Mouse (Mus musculus): Measurements from ENCODE around the gene Arrdc2. TPM values are rescaled to one million over a fixed set of nuclear protein-coding genes. Genes with fewer than 3 reads are reported as not detected.

The Arrdc2 gene
- polyA plus RNA-seq, 1 experiment from 2014 or later: 5.5 TPM

GRCm38 (mm10) chr8:70802786-70803510 lies 36.6 kb downstream of the Arrdc2 start:
- H3K27ac ChIP-seq: no peak overlapping the region
- H3K4me3 ChIP-seq: no peak overlapping the region
- peaks cover 21% of the 10 kb centered on the region for H3K4me1 ChIP-seq
- no peaks in the 10 kb centered on the region for H3K36me3 ChIP-seq
- ATAC-seq (ENCODE audit: borderline replicate concordance, extremely low read depth, low FRiP score, low TSS enrichment): no peak
- peak overlapping the region; percentile 94; the same call in 1 of the 2 replicates for H3K4me2 ChIP-seq
- WGBS: 54% methylated on average over 11 of the region's 11 CpGs
- H3K27me3 ChIP-seq: peaks cover 58% of the 10 kb centered on the region
- H3K9ac ChIP-seq: no peak overlapping the region
- H3K9me3 ChIP-seq: no peaks in the 10 kb centered on the region

GRCm38 (mm10) chr8:70801830-70802229 lies 37.7 kb downstream of the Arrdc2 start:
- Histone ChIP-seq H3K36me3 (no peaks in the 10 kb centered on the region), H3K4me3 (no peak overlapping the region), H3K27ac (no peak overlapping the region), H3K4me2 (no peak overlapping the region), H3K9me3 (no peaks in the 10 kb centered on the region), H3K27me3 (peaks cover 62% of the 10 kb centered on the region), H3K4me1 (peaks cover 26% of the 10 kb centered on the region), H3K9ac (no peak overlapping the region)
- ATAC-seq (ENCODE audit: borderline replicate concordance, extremely low read depth, low FRiP score, low TSS enrichment): no peak
- WGBS: 77% methylated on average over 1 of the region's 1 CpGs

GRCm38 (mm10) chr8:70801156-70801555 lies 38.4 kb downstream of the Arrdc2 start:
- H3K27ac ChIP-seq: no peak overlapping the region
- H3K27me3 ChIP-seq: peaks cover 62% of the 10 kb centered on the region
- H3K9me3 ChIP-seq: no peaks in the 10 kb centered on the region
- ATAC-seq (ENCODE audit: borderline replicate concordance, extremely low read depth, low FRiP score, low TSS enrichment): no peak
- H3K4me3 ChIP-seq: no peak overlapping the region
- H3K9ac ChIP-seq: no peak overlapping the region
- H3K4me1 ChIP-seq: peaks cover 32% of the 10 kb centered on the region
- no peak overlapping the region for H3K4me2 ChIP-seq
- H3K36me3 ChIP-seq: no peaks in the 10 kb centered on the region
- 19% methylated on average over 15 of the region's 15 CpGs for WGBS

- 60% methylated on average over 10 of the region's 10 CpGs for WGBS
- H3K9ac ChIP-seq: no peak overlapping the region
- no peak overlapping the region for H3K27ac ChIP-seq
- no peak overlapping the region for H3K4me3 ChIP-seq
- no peak overlapping the region for H3K4me2 ChIP-seq
- peaks cover 62% of the 10 kb centered on the region for H3K27me3 ChIP-seq
- peaks cover 33% of the 10 kb centered on the region for H3K4me1 ChIP-seq
- H3K9me3 ChIP-seq: no peaks in the 10 kb centered on the region
- no peaks in the 10 kb centered on the region for H3K36me3 ChIP-seq
- no peak for ATAC-seq (ENCODE audit: borderline replicate concordance, extremely low read depth, low FRiP score, low TSS enrichment)
Observed at GRCm38 (mm10) chr8:70800648-70801047, 38.9 kb downstream of the Arrdc2 start.

- Histone ChIP-seq H3K27ac (no peak overlapping the region), H3K36me3 (no peaks in the 10 kb centered on the region), H3K4me2 (peak overlapping the region; percentile 95), H3K4me1 (peaks cover 27% of the 10 kb centered on the region), H3K4me3 (peak overlapping the region; percentile 55), H3K9me3 (no peaks in the 10 kb centered on the region), H3K27me3 (peaks cover 66% of the 10 kb centered on the region), H3K9ac (no peak overlapping the region)
- ATAC-seq (ENCODE audit: borderline replicate concordance, extremely low read depth, low FRiP score, low TSS enrichment): no peak
- 11% methylated on average over 15 of the region's 15 CpGs for WGBS
Observed at GRCm38 (mm10) chr8:70798281-70798680, 41.2 kb downstream of the Arrdc2 start.

- WGBS: under 1% methylated on average over 53 of the region's 57 CpGs
- Histone ChIP-seq H3K4me2 (peak overlapping the region; percentile 95), H3K4me1 (peaks cover 36% of the 10 kb centered on the region), H3K4me3 (peak overlapping the region; percentile 55), H3K9ac (peak overlapping the region; percentile 44), H3K27ac (no peak overlapping the region), H3K36me3 (no peaks in the 10 kb centered on the region), H3K27me3 (peaks cover 63% of the 10 kb centered on the region), H3K9me3 (no peaks in the 10 kb centered on the region)
- peak; percentile 85 for ATAC-seq (ENCODE audit: borderline replicate concordance, extremely low read depth, low FRiP score, low TSS enrichment)
Observed at GRCm38 (mm10) chr8:70797081-70798070, 42.1 kb downstream of the Arrdc2 start.

GRCm38 (mm10) chr8:70796403-70797080 lies 43.0 kb downstream of the Arrdc2 start:
- no peak for ATAC-seq (ENCODE audit: borderline replicate concordance, extremely low read depth, low FRiP score, low TSS enrichment)
- H3K27me3 ChIP-seq: peaks cover 55% of the 10 kb centered on the region
- H3K4me3 ChIP-seq: peak overlapping the region; percentile 55
- H3K36me3 ChIP-seq: no peaks in the 10 kb centered on the region
- WGBS: 4% methylated on average over 54 of the region's 54 CpGs
- H3K4me1 ChIP-seq: peaks cover 41% of the 10 kb centered on the region
- H3K4me2 ChIP-seq: peak overlapping the region; percentile 95
- peak overlapping the region; percentile 39; the same call in 1 of the 2 replicates for H3K27ac ChIP-seq
- H3K9me3 ChIP-seq: no peaks in the 10 kb centered on the region
- peak overlapping the region; percentile 56 for H3K9ac ChIP-seq

- ATAC-seq (ENCODE audit: borderline replicate concordance, extremely low read depth, low FRiP score, low TSS enrichment): no peak
- Histone ChIP-seq H3K4me2 (no peak overlapping the region), H3K9me3 (no peaks in the 10 kb centered on the region), H3K27me3 (peaks cover 46% of the 10 kb centered on the region), H3K36me3 (no peaks in the 10 kb centered on the region), H3K9ac (no peak overlapping the region), H3K27ac (no peak overlapping the region), H3K4me3 (no peak overlapping the region), H3K4me1 (peaks cover 52% of the 10 kb centered on the region)
- 86% methylated on average over 2 of the region's 2 CpGs for WGBS
Observed at GRCm38 (mm10) chr8:70795370-70795769, 44.1 kb downstream of the Arrdc2 start.

GRCm38 (mm10) chr8:70794215-70794614 lies 45.3 kb downstream of the Arrdc2 start:
- peaks cover 55% of the 10 kb centered on the region for H3K4me1 ChIP-seq
- H3K36me3 ChIP-seq: 0 out of 2 replicates have a peak, but pooled peaks cover 4% of the 10 kb centered on the region
- H3K4me2 ChIP-seq: no peak overlapping the region
- no peaks in the 10 kb centered on the region for H3K9me3 ChIP-seq
- WGBS: 76% methylated on average over 2 of the region's 2 CpGs
- ATAC-seq (ENCODE audit: borderline replicate concordance, extremely low read depth, low FRiP score, low TSS enrichment): no peak
- no peak overlapping the region for H3K4me3 ChIP-seq
- peaks cover 34% of the 10 kb centered on the region for H3K27me3 ChIP-seq
- no peak overlapping the region for H3K9ac ChIP-seq
- no peak overlapping the region for H3K27ac ChIP-seq

- H3K4me1 ChIP-seq: peaks cover 58% of the 10 kb centered on the region
- peaks cover 8% of the 10 kb centered on the region; the same call in 1 of the 2 replicates for H3K36me3 ChIP-seq
- H3K27ac ChIP-seq: peak overlapping the region; percentile 90
- peaks cover 19% of the 10 kb centered on the region; the same call in 1 of the 2 replicates for H3K27me3 ChIP-seq
- no peaks in the 10 kb centered on the region for H3K9me3 ChIP-seq
- WGBS: under 1% methylated on average over 20 of the region's 20 CpGs
- peak overlapping the region; percentile 86 for H3K4me3 ChIP-seq
- peak; percentile 48 for ATAC-seq (ENCODE audit: borderline replicate concordance, extremely low read depth, low FRiP score, low TSS enrichment)
- H3K4me2 ChIP-seq: peak overlapping the region; percentile 93
- peak overlapping the region; percentile 98; the same call in 1 of the 2 replicates for H3K9ac ChIP-seq
Observed at GRCm38 (mm10) chr8:70792700-70793099, 46.8 kb downstream of the Arrdc2 start.

- peaks cover 56% of the 10 kb centered on the region for H3K4me1 ChIP-seq
- ATAC-seq (ENCODE audit: borderline replicate concordance, extremely low read depth, low FRiP score, low TSS enrichment): peak; percentile 80
- WGBS: 2% methylated on average over 58 of the region's 58 CpGs
- no peaks in the 10 kb centered on the region for H3K9me3 ChIP-seq
- peak overlapping the region; percentile 86 for H3K4me3 ChIP-seq
- H3K27ac ChIP-seq: peak overlapping the region; percentile 90
- H3K36me3 ChIP-seq: peaks cover 12% of the 10 kb centered on the region
- peak overlapping the region; percentile 93 for H3K4me2 ChIP-seq
- H3K27me3 ChIP-seq: peaks cover 18% of the 10 kb centered on the region; the same call in 1 of the 2 replicates
- H3K9ac ChIP-seq: peak overlapping the region; percentile 98
Observed at GRCm38 (mm10) chr8:70791975-70792691, 47.4 kb downstream of the Arrdc2 start.
